Mouse (Mus musculus): Measurements from ENCODE around the gene Ankrd63.

- no peak for TF ChIP-seq POLR2A (IDR thresholded peaks at IDR 0.05; ENCODE audit: borderline replicate concordance, extremely low read depth, low read depth, low read length)
- TF ChIP-seq CTCF (IDR thresholded peaks at IDR 0.05; ENCODE audit: insufficient read depth, low read length), result no peak
These were observed 20.1 kb upstream of the Ankrd63 start for GRCm38 (mm10) chr2:118723693-118724486.

All from lung, adult 2 months (tissue).